Mouse (Mus musculus): ENCODE results near the gene Fzr1. TPM values are rescaled to one million over a fixed set of nuclear protein-coding genes. Genes with fewer than 3 reads are reported as not detected.
A peak's percentile ranks its signal among the peaks of the same experiment; 100 is the strongest.

Gene Fzr1
- polyA plus RNA-seq, 1 experiment from 2014 or later = 45.2 TPM

GRCm38 (mm10) chr10:81413310-81414261 is 35.3 kb upstream of the Fzr1 start:
- TF ChIP-seq CTCF (IDR thresholded peaks at IDR 0.05; ENCODE audit: low read depth) = peak; percentile 36
- Histone ChIP-seq H3K36me3 (ENCODE audit: control insufficient read depth, insufficient read depth) (no peaks in the 10 kb centered on the region), H3K27me3 (replicated peaks; ENCODE audit: control insufficient read depth, insufficient read depth, low read length) (no peaks in the 10 kb centered on the region), H3K9ac (ENCODE audit: low read depth, low read length) (no peak overlapping the region), H3K27ac (ENCODE audit: low read depth, low read length) (peak overlapping the region; percentile 51), H3K4me1 (replicated peaks; ENCODE audit: control insufficient read depth, insufficient read depth, low read length) (peaks cover 22% of the 10 kb centered on the region), H3K4me2 (replicated peaks; ENCODE audit: low read depth) (peak overlapping the region; percentile 48), H3K9me3 (ENCODE audit: control insufficient read depth) (no peaks in the 10 kb centered on the region), H3K4me3 (ENCODE audit: low read depth, low read length) (no peak overlapping the region)
- peak; percentile 16; the same call in 1 of the 2 replicates for ATAC-seq
- WGBS = 29% methylated on average over 26 of the region's 26 CpGs

- WGBS = 70% methylated on average over 16 of the region's 16 CpGs
- Histone ChIP-seq H3K27me3 (replicated peaks; ENCODE audit: control insufficient read depth, insufficient read depth, low read length) (no peaks in the 10 kb centered on the region), H3K4me1 (replicated peaks; ENCODE audit: control insufficient read depth, insufficient read depth, low read length) (peaks cover 29% of the 10 kb centered on the region)
Measured at GRCm38 (mm10) chr10:81412586-81413309, 34.4 kb upstream of the Fzr1 start.

GRCm38 (mm10) chr10:81411471-81412400 is 33.4 kb upstream of the Fzr1 start:
- TF ChIP-seq CTCF (IDR thresholded peaks at IDR 0.05; ENCODE audit: low read depth) = no peak
- peaks cover 5% of the 10 kb centered on the region; the same call in 1 of the 2 replicates for H3K27me3 ChIP-seq (replicated peaks; ENCODE audit: control insufficient read depth, insufficient read depth, low read length)
- peak overlapping the region; percentile 4 for H3K4me2 ChIP-seq (replicated peaks; ENCODE audit: low read depth)
- H3K27ac ChIP-seq (ENCODE audit: low read depth, low read length) = peak overlapping the region; percentile 81
- no peak overlapping the region for H3K9ac ChIP-seq (ENCODE audit: low read depth, low read length)
- peaks cover 29% of the 10 kb centered on the region for H3K4me1 ChIP-seq (replicated peaks; ENCODE audit: control insufficient read depth, insufficient read depth, low read length)
- no peaks in the 10 kb centered on the region for H3K9me3 ChIP-seq (ENCODE audit: control insufficient read depth)
- 50% methylated on average over 18 of the region's 18 CpGs for WGBS
- no peak; the same call in 1 of the 2 replicates for ATAC-seq
- H3K4me3 ChIP-seq (ENCODE audit: low read depth, low read length) = no peak overlapping the region
- H3K36me3 ChIP-seq (ENCODE audit: control insufficient read depth, insufficient read depth) = peaks cover 6% of the 10 kb centered on the region; the same call in 1 of the 2 replicates

More at GRCm38 (mm10) chr10:81412586-81413309, 34.4 kb upstream of the Fzr1 start:
- Histone ChIP-seq H3K9ac (ENCODE audit: low read depth, low read length) (no peak overlapping the region), H3K27ac (ENCODE audit: low read depth, low read length) (peak overlapping the region; percentile 81), H3K4me2 (replicated peaks; ENCODE audit: low read depth) (peak overlapping the region; percentile 4; the same call in 1 of the 2 replicates), H3K4me3 (ENCODE audit: low read depth, low read length) (no peak overlapping the region), H3K9me3 (ENCODE audit: control insufficient read depth) (no peaks in the 10 kb centered on the region), H3K36me3 (ENCODE audit: control insufficient read depth, insufficient read depth) (peaks cover 6% of the 10 kb centered on the region; the same call in 1 of the 2 replicates)
- no peak for TF ChIP-seq CTCF (IDR thresholded peaks at IDR 0.05; ENCODE audit: low read depth)
- no peak for ATAC-seq

GRCm38 (mm10) chr10:81410981-81411380 is 32.7 kb upstream of the Fzr1 start:
- no peaks in the 10 kb centered on the region for H3K9me3 ChIP-seq (ENCODE audit: control insufficient read depth)
- 63% methylated on average over 9 of the region's 9 CpGs for WGBS
- ATAC-seq = no peak
- no peak for TF ChIP-seq CTCF (IDR thresholded peaks at IDR 0.05; ENCODE audit: low read depth)
- peaks cover 29% of the 10 kb centered on the region for H3K4me1 ChIP-seq (replicated peaks; ENCODE audit: control insufficient read depth, insufficient read depth, low read length)
- H3K4me3 ChIP-seq (ENCODE audit: low read depth, low read length) = no peak overlapping the region
- H3K36me3 ChIP-seq (ENCODE audit: control insufficient read depth, insufficient read depth) = peaks cover 12% of the 10 kb centered on the region
- no peak overlapping the region for H3K9ac ChIP-seq (ENCODE audit: low read depth, low read length)
- no peak overlapping the region for H3K4me2 ChIP-seq (replicated peaks; ENCODE audit: low read depth)
- H3K27ac ChIP-seq (ENCODE audit: low read depth, low read length) = peak overlapping the region; percentile 46; the same call in 1 of the 2 replicates
- peaks cover 9% of the 10 kb centered on the region; the same call in 1 of the 2 replicates for H3K27me3 ChIP-seq (replicated peaks; ENCODE audit: control insufficient read depth, insufficient read depth, low read length)

DNA sequence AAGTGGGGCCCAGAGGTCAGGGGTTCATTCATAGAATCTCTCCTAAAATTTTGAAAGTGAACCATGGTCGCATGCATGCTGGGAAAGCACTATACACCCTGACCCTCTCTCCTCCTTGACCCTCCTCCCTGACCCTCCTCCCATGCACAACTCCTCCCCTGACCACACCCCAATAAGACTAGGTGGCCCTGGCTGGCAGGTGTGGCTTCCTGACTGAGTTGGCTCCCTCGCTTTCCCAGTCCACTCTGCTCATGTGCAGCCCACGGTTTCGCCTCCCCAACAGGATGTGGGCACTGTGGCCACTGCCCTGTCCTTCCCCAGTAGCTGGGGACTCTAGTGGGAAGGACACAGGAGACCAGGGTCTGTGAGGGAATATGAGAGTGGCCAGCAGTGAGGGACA is 32.0 kb upstream of the Fzr1 start:
- WGBS = 50% methylated on average over 4 of the region's 4 CpGs
- Histone ChIP-seq H3K4me3 (ENCODE audit: low read depth, low read length) (no peak overlapping the region), H3K4me2 (replicated peaks; ENCODE audit: low read depth) (no peak overlapping the region)

More for the DNA sequence above, 32.0 kb upstream of the Fzr1 start:
- no peak for ATAC-seq
- no peak overlapping the region for H3K9ac ChIP-seq (ENCODE audit: low read depth, low read length)
- H3K9me3 ChIP-seq (ENCODE audit: control insufficient read depth) = no peaks in the 10 kb centered on the region
- peaks cover 19% of the 10 kb centered on the region for H3K36me3 ChIP-seq (ENCODE audit: control insufficient read depth, insufficient read depth)
- no peak for TF ChIP-seq CTCF (IDR thresholded peaks at IDR 0.05; ENCODE audit: low read depth)
- peaks cover 29% of the 10 kb centered on the region for H3K4me1 ChIP-seq (replicated peaks; ENCODE audit: control insufficient read depth, insufficient read depth, low read length)
- H3K27ac ChIP-seq (ENCODE audit: low read depth, low read length) = no peak overlapping the region; the same call in 1 of the 2 replicates
- peaks cover 10% of the 10 kb centered on the region; the same call in 1 of the 2 replicates for H3K27me3 ChIP-seq (replicated peaks; ENCODE audit: control insufficient read depth, insufficient read depth, low read length)

Data from intestine, postnatal 0 days (tissue).